ENCODE assay signal across 9 mouse cellular contexts in genomic region chr9:57485774-57486173, GRCm38 (mm10). TPM values are rescaled to one million over a fixed set of nuclear protein-coding genes. Genes with fewer than 3 reads are reported as not detected.
DNase-seq lines count a peak whose midpoint lies in the region; ATAC-seq and TF ChIP-seq lines count a peak whose summit lies in the region.
"Had no signal": no experiment of that assay in that cellular context is flagged by ENCODE, and none has a peak within 500 bp of the region (broad histone marks: within the 10 kb centered on the region; RNA-seq: fewer than 3 reads in every experiment).

No protein-coding gene starts in this region.

- no peak for ATAC-seq in intestine, postnatal 0 days
- no peak for ATAC-seq in limb, embryonic 14.5 days (ENCODE audit: low FRiP score, low read depth)
- peak; percentile 50; the same call in 1 of the 2 replicates for ATAC-seq in neural tube, embryonic 12.5 days (ENCODE audit: low FRiP score, low read depth)
- ATAC-seq in stomach, postnatal 0 days (ENCODE audit: low FRiP score, low TSS enrichment): peak; percentile 71

- no peaks in the 10 kb centered on the region for H3K9me3 ChIP-seq in intestine, postnatal 0 days (ENCODE audit: control insufficient read depth)
- no peaks in the 10 kb centered on the region for H3K9me3 ChIP-seq in limb, embryonic 14.5 days (ENCODE audit: control insufficient read depth, low read length)
- no peaks in the 10 kb centered on the region for H3K9me3 ChIP-seq in neural tube, embryonic 12.5 days
- no peaks in the 10 kb centered on the region for H3K9me3 ChIP-seq in stomach, postnatal 0 days (ENCODE audit: control insufficient read depth, low read length)
- H3K9me3 ChIP-seq: stomach, embryonic 15.5 days had no signal

- peak; percentile 42; the same call in 1 of the 2 replicates for TF ChIP-seq POLR2A in limb, embryonic 14.5 days (IDR thresholded peaks at IDR 0.05; ENCODE audit: borderline replicate concordance, extremely low read depth, insufficient read depth, insufficient read length)

- TF ChIP-seq CTCF in intestine, postnatal 0 days (IDR thresholded peaks at IDR 0.05; ENCODE audit: low read depth): peak; percentile 98
- peak; percentile 99 for TF ChIP-seq CTCF in stomach, postnatal 0 days (IDR thresholded peaks at IDR 0.05; ENCODE audit: low read depth)

- H3K4me3 ChIP-seq in intestine, postnatal 0 days (ENCODE audit: low read depth, low read length): no peak overlapping the region
- H3K4me3 ChIP-seq in limb, embryonic 14.5 days (replicated peaks; ENCODE audit: low read length): no peak overlapping the region
- no peak overlapping the region for H3K4me3 ChIP-seq in neural tube, embryonic 12.5 days
- H3K4me3 ChIP-seq in stomach, postnatal 0 days (ENCODE audit: low read depth, low read length): no peak overlapping the region
- H3K4me3 ChIP-seq: stomach, embryonic 15.5 days had no signal

- H3K27me3 ChIP-seq in intestine, postnatal 0 days (replicated peaks; ENCODE audit: control insufficient read depth, insufficient read depth, low read length): no peaks in the 10 kb centered on the region
- H3K27me3 ChIP-seq in limb, embryonic 14.5 days (ENCODE audit: control insufficient read depth, insufficient read depth, low read length): no peaks in the 10 kb centered on the region
- H3K27me3 ChIP-seq in neural tube, embryonic 12.5 days (replicated peaks): no peaks in the 10 kb centered on the region; the same call in 1 of the 2 replicates
- no peaks in the 10 kb centered on the region for H3K27me3 ChIP-seq in stomach, postnatal 0 days (ENCODE audit: control insufficient read depth, insufficient read depth, low read length)
- H3K27me3 ChIP-seq: stomach, embryonic 15.5 days had no signal

- H3K36me3 ChIP-seq in intestine, postnatal 0 days (ENCODE audit: control insufficient read depth, insufficient read depth): no peaks in the 10 kb centered on the region
- H3K36me3 ChIP-seq in limb, embryonic 14.5 days (ENCODE audit: control insufficient read depth, insufficient read depth, low read length): no peaks in the 10 kb centered on the region
- no peaks in the 10 kb centered on the region for H3K36me3 ChIP-seq in neural tube, embryonic 12.5 days
- H3K36me3 ChIP-seq in stomach, postnatal 0 days (ENCODE audit: control insufficient read depth, insufficient read depth, low read length): no peaks in the 10 kb centered on the region
- H3K36me3 ChIP-seq: stomach, embryonic 15.5 days had no signal

- peak; percentile 89 for DNase-seq in 416B (ENCODE audit: low read depth)
- DNase-seq in adrenal gland, adult 8-10 months: peak; percentile 55
- peak; percentile 86 for DNase-seq in embryo, embryonic 11 days
- peak; percentile 92 for DNase-seq in heart, adult 11 months
- peak; percentile 83 for DNase-seq in limb, embryonic 14.5 days (ENCODE audit: low spot score)
- peak; percentile 84 for DNase-seq in stomach, postnatal 0 days (ENCODE audit: low spot score)

- 15% methylated on average over 7 of the region's 7 CpGs for WGBS in intestine, postnatal 0 days
- WGBS in limb, embryonic 14.5 days: 13% methylated on average over 7 of the region's 7 CpGs
- WGBS in neural tube, embryonic 12.5 days: 18% methylated on average over 7 of the region's 7 CpGs
- 16% methylated on average over 7 of the region's 7 CpGs for WGBS in stomach, postnatal 0 days

- H3K9ac ChIP-seq in intestine, postnatal 0 days (ENCODE audit: low read depth, low read length): no peak overlapping the region
- no peak overlapping the region for H3K9ac ChIP-seq in limb, embryonic 14.5 days (ENCODE audit: low read depth, low read length, severe bottlenecking)
- H3K9ac ChIP-seq in neural tube, embryonic 12.5 days: no peak overlapping the region
- no peak overlapping the region for H3K9ac ChIP-seq in stomach, postnatal 0 days (ENCODE audit: low read length)
- H3K9ac ChIP-seq: stomach, embryonic 15.5 days had no signal

- H3K27ac ChIP-seq in intestine, postnatal 0 days (ENCODE audit: low read depth, low read length): no peak overlapping the region
- H3K27ac ChIP-seq in limb, embryonic 14.5 days (replicated peaks; ENCODE audit: low read depth, low read length): no peak overlapping the region
- no peak overlapping the region for H3K27ac ChIP-seq in neural tube, embryonic 12.5 days
- H3K27ac ChIP-seq in stomach, postnatal 0 days (replicated peaks): no peak overlapping the region
- H3K27ac ChIP-seq: stomach, embryonic 15.5 days had no signal

- no peak for TF ChIP-seq EP300 in stomach, postnatal 0 days (optimal IDR thresholded peaks at IDR 0.05)

- no peaks in the 10 kb centered on the region for H3K4me1 ChIP-seq in intestine, postnatal 0 days (replicated peaks; ENCODE audit: control insufficient read depth, insufficient read depth, low read length)
- no peaks in the 10 kb centered on the region for H3K4me1 ChIP-seq in limb, embryonic 14.5 days (ENCODE audit: control insufficient read depth, insufficient read depth, low read length)
- H3K4me1 ChIP-seq in neural tube, embryonic 12.5 days: 0 out of 2 replicates have a peak, but pooled peaks cover 3% of the 10 kb centered on the region
- no peaks in the 10 kb centered on the region for H3K4me1 ChIP-seq in stomach, postnatal 0 days (replicated peaks; ENCODE audit: control insufficient read depth, insufficient read depth)
- H3K4me1 ChIP-seq: stomach, embryonic 15.5 days had no signal

- H3K4me2 ChIP-seq in intestine, postnatal 0 days (replicated peaks; ENCODE audit: low read depth): no peak overlapping the region
- H3K4me2 ChIP-seq in limb, embryonic 14.5 days (replicated peaks; ENCODE audit: low read depth, low read length, severe bottlenecking): no peak overlapping the region
- no peak overlapping the region for H3K4me2 ChIP-seq in neural tube, embryonic 12.5 days (replicated peaks)
- no peak overlapping the region for H3K4me2 ChIP-seq in stomach, postnatal 0 days (replicated peaks; ENCODE audit: low read depth)
- H3K4me2 ChIP-seq: stomach, embryonic 15.5 days had no signal

RNA-seq across cellular contexts. Expression of gene Scamp5, which starts 17.9 kb away (rescaled TPM):
- total RNA-seq in adrenal gland, adult 8-10 months (2022): 10 to 100 TPM; 12.4 to 30.5 (median 21.9) TPM
- polyA plus RNA-seq in intestine, postnatal 0 days (2015; fragmentation: Nextera tagmentation; extraction: Ambion mirVana): 15.9 and 16.8 TPM in 2 replicates
- 33.8 and 45.3 TPM in 2 replicates for polyA plus RNA-seq in limb, embryonic 14.5 days (2012; rRNA removed)
- polyA plus RNA-seq in limb, embryonic 14.5 days (2014; fragmentation: Nextera tagmentation; extraction: Ambion mirVana): 10.0 and 12.5 TPM in 2 replicates
- 40.6 and 43.0 TPM in 2 replicates for polyA plus RNA-seq in neural tube, embryonic 12.5 days (2016; fragmentation: Nextera tagmentation; extraction: Ambion mirVana)
- polyA plus RNA-seq in stomach, postnatal 0 days (2015; fragmentation: Nextera tagmentation; extraction: Ambion mirVana): 42.4 and 48.7 TPM in 2 replicates

RNA-seq across cellular contexts. Expression of gene Rpp25, which starts 18.1 kb away (rescaled TPM):
- total RNA-seq in adrenal gland, adult 8-10 months (2022): 1 to 10 TPM; 3.8 to 9.1 (median 5.3) TPM
- polyA plus RNA-seq in intestine, postnatal 0 days (2015; fragmentation: Nextera tagmentation; extraction: Ambion mirVana): 3.2 and 4.8 TPM in 2 replicates
- 0.60 and 0.74 TPM in 2 replicates for polyA plus RNA-seq in limb, embryonic 14.5 days (2012; rRNA removed)
- 0.94 and 1.5 TPM in 2 replicates for polyA plus RNA-seq in limb, embryonic 14.5 days (2014; fragmentation: Nextera tagmentation; extraction: Ambion mirVana)
- 12.4 and 13.3 TPM in 2 replicates for polyA plus RNA-seq in neural tube, embryonic 12.5 days (2016; fragmentation: Nextera tagmentation; extraction: Ambion mirVana)
- polyA plus RNA-seq in stomach, postnatal 0 days (2015; fragmentation: Nextera tagmentation; extraction: Ambion mirVana): 24.3 and 26.5 TPM in 2 replicates

RNA-seq across cellular contexts. Expression of gene Cox5a, which starts 35.3 kb away (rescaled TPM):
- 100 to 1,000 TPM; 236 to 400 (median 335) TPM for total RNA-seq in adrenal gland, adult 8-10 months (2022)
- 1,449 and 1,523 TPM in 2 replicates for polyA plus RNA-seq in intestine, postnatal 0 days (2015; fragmentation: Nextera tagmentation; extraction: Ambion mirVana)
- polyA plus RNA-seq in limb, embryonic 14.5 days (2012; rRNA removed): 168 and 174 TPM in 2 replicates
- 436 and 466 TPM in 2 replicates for polyA plus RNA-seq in limb, embryonic 14.5 days (2014; fragmentation: Nextera tagmentation; extraction: Ambion mirVana)
- polyA plus RNA-seq in neural tube, embryonic 12.5 days (2016; fragmentation: Nextera tagmentation; extraction: Ambion mirVana): 770 and 826 TPM in 2 replicates
- polyA plus RNA-seq in stomach, postnatal 0 days (2015; fragmentation: Nextera tagmentation; extraction: Ambion mirVana): 991 and 1,062 TPM in 2 replicates

RNA-seq across cellular contexts. Expression of gene Ppcdc, which starts 45.9 kb away (rescaled TPM):
- 10 to 100 TPM; 20.8 to 35.1 (median 25.2) TPM for total RNA-seq in adrenal gland, adult 8-10 months (2022)
- 17.3 and 18.8 TPM in 2 replicates for polyA plus RNA-seq in intestine, postnatal 0 days (2015; fragmentation: Nextera tagmentation; extraction: Ambion mirVana)
- 32.1 and 32.8 TPM in 2 replicates for polyA plus RNA-seq in limb, embryonic 14.5 days (2012; rRNA removed)
- 22.1 and 27.5 TPM in 2 replicates for polyA plus RNA-seq in limb, embryonic 14.5 days (2014; fragmentation: Nextera tagmentation; extraction: Ambion mirVana)
- polyA plus RNA-seq in neural tube, embryonic 12.5 days (2016; fragmentation: Nextera tagmentation; extraction: Ambion mirVana): 21.8 and 24.3 TPM in 2 replicates
- polyA plus RNA-seq in stomach, postnatal 0 days (2015; fragmentation: Nextera tagmentation; extraction: Ambion mirVana): 14.2 and 16.2 TPM in 2 replicates

RNA-seq across cellular contexts. Expression of gene Fam219b, which starts 51.6 kb away (rescaled TPM):
- total RNA-seq in adrenal gland, adult 8-10 months (2022): 10 to 100 TPM; 25.5 to 34.9 (median 31.0) TPM
- polyA plus RNA-seq in intestine, postnatal 0 days (2015; fragmentation: Nextera tagmentation; extraction: Ambion mirVana): 6.9 and 7.8 TPM in 2 replicates
- 16.2 and 19.0 TPM in 2 replicates for polyA plus RNA-seq in limb, embryonic 14.5 days (2012; rRNA removed)
- 25.2 and 27.0 TPM in 2 replicates for polyA plus RNA-seq in limb, embryonic 14.5 days (2014; fragmentation: Nextera tagmentation; extraction: Ambion mirVana)
- polyA plus RNA-seq in neural tube, embryonic 12.5 days (2016; fragmentation: Nextera tagmentation; extraction: Ambion mirVana): 19.6 and 20.2 TPM in 2 replicates
- polyA plus RNA-seq in stomach, postnatal 0 days (2015; fragmentation: Nextera tagmentation; extraction: Ambion mirVana): 12.4 and 13.0 TPM in 2 replicates

Comparison
In these comparisons a context has a peak if more than half of its experiments do, and no peak if none do; other contexts are left out.
1. ATAC-seq: peak in neural tube, embryonic 12.5 days (single experiment) and stomach, postnatal 0 days (single experiment); none in intestine, postnatal 0 days (single experiment) and limb, embryonic 14.5 days (single experiment).
2. Peak in every context shown above with its lines, with median percentiles within 50 percentile points of each other: DNase-seq.